In genomic region chr9:76614165-76614564, GRCm38 (mm10) we compare ENCODE assay signal across 27 mouse cellular contexts. TPM values are rescaled to one million over a fixed set of nuclear protein-coding genes. Genes with fewer than 3 reads are reported as not detected.
DNase-seq lines count a peak whose midpoint lies in the region; ATAC-seq lines count a peak whose summit lies in the region.
"Had no signal": no experiment of that assay in that cellular context is flagged by ENCODE, and none has a peak within 500 bp of the region (broad histone marks: within the 10 kb centered on the region; RNA-seq: fewer than 3 reads in every experiment).

No protein-coding gene starts in this region.

- H3K9me3 ChIP-seq in embryonic facial prominence, embryonic 11.5 days (replicated peaks; ENCODE audit: control insufficient read depth, low read length) = no peaks in the 10 kb centered on the region
- no peaks in the 10 kb centered on the region for H3K9me3 ChIP-seq in embryonic facial prominence, embryonic 10.5 days
- 0 out of 2 replicates have a peak, but pooled peaks cover 2% of the 10 kb centered on the region for H3K9me3 ChIP-seq in embryonic facial prominence, embryonic 14.5 days (ENCODE audit: control insufficient read depth, low read length)
- H3K9me3 ChIP-seq: embryonic facial prominence, embryonic 12.5 days; embryonic facial prominence, embryonic 15.5 days; forebrain, embryonic 10.5 days; forebrain, embryonic 12.5 days; G1E had no signal

- no peaks in the 10 kb centered on the region for H3K36me3 ChIP-seq in embryonic facial prominence, embryonic 11.5 days (replicated peaks; ENCODE audit: control insufficient read depth, insufficient read depth, low read depth, low read length)
- H3K36me3 ChIP-seq in embryonic facial prominence, embryonic 10.5 days (replicated peaks) = no peaks in the 10 kb centered on the region
- no peaks in the 10 kb centered on the region for H3K36me3 ChIP-seq in embryonic facial prominence, embryonic 14.5 days (ENCODE audit: control insufficient read depth, insufficient read depth, low read length)
- H3K36me3 ChIP-seq: embryonic facial prominence, embryonic 12.5 days; embryonic facial prominence, embryonic 15.5 days; forebrain, embryonic 10.5 days; forebrain, embryonic 12.5 days; G1E had no signal

- H3K4me1 ChIP-seq in embryonic facial prominence, embryonic 11.5 days (ENCODE audit: control insufficient read depth, insufficient read depth, low read length) = no peaks in the 10 kb centered on the region
- H3K4me1 ChIP-seq in embryonic facial prominence, embryonic 10.5 days = no peaks in the 10 kb centered on the region
- H3K4me1 ChIP-seq in embryonic facial prominence, embryonic 14.5 days (ENCODE audit: control insufficient read depth, insufficient read depth, low read length) = no peaks in the 10 kb centered on the region
- H3K4me1 ChIP-seq: embryonic facial prominence, embryonic 12.5 days; embryonic facial prominence, embryonic 15.5 days; forebrain, embryonic 10.5 days; forebrain, embryonic 12.5 days had no signal

- H3K9ac ChIP-seq in embryonic facial prominence, embryonic 11.5 days (replicated peaks; ENCODE audit: low read length) = no peak overlapping the region
- no peak overlapping the region for H3K9ac ChIP-seq in embryonic facial prominence, embryonic 14.5 days (ENCODE audit: low read depth, low read length)
- H3K9ac ChIP-seq: embryonic facial prominence, embryonic 12.5 days; embryonic facial prominence, embryonic 15.5 days; forebrain, embryonic 12.5 days; forebrain, postnatal 0 days had no signal

- H3K27me3 ChIP-seq in embryonic facial prominence, embryonic 11.5 days (ENCODE audit: control insufficient read depth, insufficient read depth, low read length) = no peaks in the 10 kb centered on the region
- H3K27me3 ChIP-seq in embryonic facial prominence, embryonic 10.5 days (replicated peaks; ENCODE audit: low read depth, poor library complexity, severe bottlenecking) = no peaks in the 10 kb centered on the region
- H3K27me3 ChIP-seq in embryonic facial prominence, embryonic 14.5 days (replicated peaks; ENCODE audit: control insufficient read depth, insufficient read depth, low read length) = no peaks in the 10 kb centered on the region
- H3K27me3 ChIP-seq: CH12.LX; embryonic facial prominence, embryonic 12.5 days; embryonic facial prominence, embryonic 15.5 days; forebrain, embryonic 12.5 days had no signal

- 0 out of 2 replicates have a peak, but pooled peaks have one; percentile 73 for ATAC-seq in embryonic facial prominence, embryonic 11.5 days (replicated peaks; ENCODE audit: insufficient number of reproducible peaks, low FRiP score, low TSS enrichment, low read depth)
- ATAC-seq in embryonic facial prominence, embryonic 14.5 days (ENCODE audit: low read depth) = peak; percentile 15; the same call in 1 of the 2 replicates
- ATAC-seq: activated CD4-positive, CD25-positive, alpha-beta regulatory T cell, adult 4 months; CD4-positive, CD25-positive, alpha-beta regulatory T cell, adult 4 months; forebrain, embryonic 14.5 days; forebrain, postnatal 0 days; Patski had no signal

- H3K4me3 ChIP-seq in embryonic facial prominence, embryonic 11.5 days (ENCODE audit: low read depth, low read length) = no peak overlapping the region
- H3K4me3 ChIP-seq in embryonic facial prominence, embryonic 10.5 days = no peak overlapping the region
- no peak overlapping the region for H3K4me3 ChIP-seq in embryonic facial prominence, embryonic 14.5 days (ENCODE audit: low read depth, low read length)
- H3K4me3 ChIP-seq: embryonic facial prominence, embryonic 12.5 days; embryonic facial prominence, embryonic 15.5 days; erythroblast, embryonic 14.5 days; forebrain, embryonic 10.5 days; forebrain, embryonic 12.5 days had no signal

- H3K4me2 ChIP-seq in embryonic facial prominence, embryonic 11.5 days (ENCODE audit: low read depth, low read length) = no peak overlapping the region
- H3K4me2 ChIP-seq in embryonic facial prominence, embryonic 14.5 days (ENCODE audit: low read depth, low read length) = no peak overlapping the region
- H3K4me2 ChIP-seq: embryonic facial prominence, embryonic 12.5 days; embryonic facial prominence, embryonic 15.5 days; forebrain, embryonic 12.5 days had no signal

- DNase-seq in adrenal gland, adult (ENCODE audit: inconsistent age in 2 of 2, low spot score in 1 of 2) = peak; percentile 40 to 74
- DNase-seq in adrenal gland, postnatal 25 days = no peak
- peak; percentile 3 for DNase-seq in adrenal gland, adult 8-10 months
- DNase-seq in adrenal gland, postnatal 4 days (ENCODE audit: low spot score in 2 of 2) = no peak
- peak; percentile 60 for DNase-seq in embryonic facial prominence, embryonic 11.5 days (ENCODE audit: low spot score)
- no peak for DNase-seq in embryonic facial prominence, embryonic 10.5 days (ENCODE audit: low spot score)
- peak; percentile 9 for DNase-seq in embryonic facial prominence, embryonic 14.5 days (ENCODE audit: low spot score)
- DNase-seq: adrenal gland, postnatal 10 days; B cell, adult 2 months; cerebellum, adult 11-12 months; cerebellum, adult 2 months; cerebellum, adult 9-10 months; cerebellum, postnatal 10 days; cerebellum, postnatal 25 days; forebrain, postnatal 0 days had no signal

- H3K27ac ChIP-seq in embryonic facial prominence, embryonic 11.5 days (replicated peaks; ENCODE audit: low read depth, low read length) = no peak overlapping the region
- H3K27ac ChIP-seq in embryonic facial prominence, embryonic 10.5 days (replicated peaks) = no peak overlapping the region
- no peak overlapping the region for H3K27ac ChIP-seq in embryonic facial prominence, embryonic 14.5 days (replicated peaks; ENCODE audit: low read depth, low read length)
- H3K27ac ChIP-seq: embryonic facial prominence, embryonic 12.5 days; embryonic facial prominence, embryonic 15.5 days; forebrain, embryonic 10.5 days; forebrain, embryonic 12.5 days had no signal

- 54% methylated on average over 4 of the region's 4 CpGs for WGBS in embryonic facial prominence, embryonic 11.5 days
- 59% methylated on average over 4 of the region's 4 CpGs for WGBS in embryonic facial prominence, embryonic 10.5 days
- 29% methylated on average over 4 of the region's 4 CpGs for WGBS in embryonic facial prominence, embryonic 14.5 days

RNA-seq across cellular contexts. Expression of gene Fam83b, which starts 47.2 kb away (rescaled TPM):
- total RNA-seq in adrenal gland, postnatal 25 days (2021) = 0.43 and 0.71 TPM in 2 replicates
- under 1 TPM; 0.15 to 0.49 (median 0.25) TPM for total RNA-seq in adrenal gland, adult 8-10 months (2022)
- 1 to 10 TPM in 1 of 2 experiments, under 1 TPM in 1; 0.90 to 1.4 TPM for total RNA-seq in adrenal gland, postnatal 4 days (2021)
- 1.2 and 1.7 TPM in 2 replicates for polyA plus RNA-seq in embryonic facial prominence, embryonic 11.5 days (2014; fragmentation: Nextera tagmentation; extraction: Ambion mirVana)
- polyA plus RNA-seq in embryonic facial prominence, embryonic 10.5 days (2016; fragmentation: Nextera tagmentation; extraction: Ambion mirVana) = 1.2 TPM in 2 replicates
- polyA plus RNA-seq in embryonic facial prominence, embryonic 14.5 days (2014; fragmentation: Nextera tagmentation; extraction: Ambion mirVana) = 3.7 and 5.3 TPM in 2 replicates
- total RNA-seq: gastrocnemius, adult 18-20 months had no signal
- polyA plus RNA-seq: activated CD4-positive, CD25-positive, alpha-beta regulatory T cell, adult 4 months; CD4-positive, CD25-positive, alpha-beta regulatory T cell, adult 4 months; erythroblast, embryonic 14.5 days; forebrain, embryonic 14.5 days; G1E; Patski had no signal

Comparison
In these comparisons a context has a peak if more than half of its experiments do, and no peak if none do; other contexts are left out.
1. DNase-seq: peak in adrenal gland, adult (2 of 2), adrenal gland, adult 8-10 months (single experiment), embryonic facial prominence, embryonic 11.5 days (single experiment) and embryonic facial prominence, embryonic 14.5 days (single experiment); none in adrenal gland, postnatal 25 days (single experiment), adrenal gland, postnatal 4 days (0 of 2) and embryonic facial prominence, embryonic 10.5 days (single experiment).